Mouse (Mus musculus): ENCODE results near the gene Cep95. TPM values are rescaled to one million over a fixed set of nuclear protein-coding genes. Genes with fewer than 3 reads are reported as not detected.
A peak's percentile ranks its signal among the peaks of the same experiment; 100 is the strongest.

Gene Cep95
- polyA plus RNA-seq, 1 experiment from 2014 or later, result 9.5 TPM

DNA sequence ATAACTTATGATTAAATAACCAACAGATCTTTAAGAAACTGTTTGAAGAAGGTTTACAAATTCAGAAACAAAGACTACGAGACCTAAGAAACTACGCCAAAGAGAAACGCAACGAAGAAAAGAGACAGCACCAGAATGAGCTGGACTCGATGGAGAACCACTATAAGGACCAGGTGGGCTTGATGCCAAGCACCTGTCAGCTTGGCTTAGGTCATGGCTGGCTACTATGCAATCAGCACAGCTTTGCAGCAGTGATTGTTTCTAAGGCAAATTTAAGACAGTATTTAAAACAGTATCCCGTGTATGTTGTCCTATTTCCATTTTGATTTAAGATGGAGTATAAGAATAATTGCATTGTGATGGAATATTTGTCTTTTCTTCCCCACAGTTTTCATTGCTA, 28.8 kb downstream of the Cep95 start:
- no peak overlapping the region for H3K4me3 ChIP-seq (ENCODE audit: low read depth, low read length)
- ATAC-seq, result no peak
- H3K9ac ChIP-seq (replicated peaks; ENCODE audit: low read depth), result no peak overlapping the region
- H3K27me3 ChIP-seq (replicated peaks; ENCODE audit: insufficient read depth, low read length), result no peaks in the 10 kb centered on the region
- H3K36me3 ChIP-seq (ENCODE audit: insufficient read depth, low read length), result peaks cover 15% of the 10 kb centered on the region; the same call in 1 of the 2 replicates
- no peak overlapping the region for H3K27ac ChIP-seq (ENCODE audit: low read length)
- no peak for TF ChIP-seq EP300 (IDR thresholded peaks at IDR 0.05)
- TF ChIP-seq CTCF (IDR thresholded peaks at IDR 0.05), result no peak
- no peak for DNase-seq (ENCODE audit: low spot score)
- no peaks in the 10 kb centered on the region for H3K9me3 ChIP-seq (ENCODE audit: low read length)
- H3K4me2 ChIP-seq (replicated peaks; ENCODE audit: low read depth, low read length), result no peak overlapping the region
- WGBS, result 79% methylated on average over 6 of the region's 6 CpGs
- no peaks in the 10 kb centered on the region for H3K4me1 ChIP-seq (ENCODE audit: insufficient read depth, low read depth, low read length)

- H3K9me3 ChIP-seq (ENCODE audit: low read length), result no peaks in the 10 kb centered on the region
- peaks cover 15% of the 10 kb centered on the region; the same call in 1 of the 2 replicates for H3K36me3 ChIP-seq (ENCODE audit: insufficient read depth, low read length)
- no peak overlapping the region for H3K9ac ChIP-seq (replicated peaks; ENCODE audit: low read depth)
- TF ChIP-seq CTCF (IDR thresholded peaks at IDR 0.05) (no peak), EP300 (IDR thresholded peaks at IDR 0.05) (no peak)
- 36% methylated on average over 9 of the region's 9 CpGs for WGBS
- H3K4me1 ChIP-seq (ENCODE audit: insufficient read depth, low read depth, low read length), result no peaks in the 10 kb centered on the region
- no peak for DNase-seq (ENCODE audit: low spot score)
- H3K4me3 ChIP-seq (ENCODE audit: low read depth, low read length), result no peak overlapping the region
- H3K27me3 ChIP-seq (replicated peaks; ENCODE audit: insufficient read depth, low read length), result no peaks in the 10 kb centered on the region
- no peak for ATAC-seq
- H3K4me2 ChIP-seq (replicated peaks; ENCODE audit: low read depth, low read length), result no peak overlapping the region
- no peak overlapping the region for H3K27ac ChIP-seq (ENCODE audit: low read length)
Measured at GRCm38 (mm10) chr11:106818341-106818740, 29.3 kb downstream of the Cep95 start.

DNA sequence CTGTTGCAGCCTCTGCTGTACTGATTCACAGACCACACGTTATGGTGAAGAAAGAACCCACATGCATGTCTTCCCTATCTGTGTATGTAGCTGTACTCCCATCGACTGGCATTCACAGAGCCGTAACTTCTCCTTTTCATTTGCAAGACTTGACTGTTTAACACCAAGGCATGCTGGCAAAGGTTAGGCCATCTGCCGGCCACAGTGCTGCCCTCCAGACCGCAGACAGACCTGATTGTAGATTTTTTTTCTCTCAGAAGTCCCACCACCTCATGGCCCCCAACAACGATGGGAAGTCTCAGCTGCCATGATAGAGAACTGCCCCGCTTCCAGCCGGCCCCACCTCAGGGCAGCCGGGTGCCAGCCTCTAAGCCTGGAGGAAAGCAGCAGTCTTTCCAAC, 30.5 kb downstream of the Cep95 start:
- H3K4me3 ChIP-seq (ENCODE audit: low read depth, low read length), result no peak overlapping the region
- peak; percentile 19 for DNase-seq (ENCODE audit: low spot score)
- H3K27me3 ChIP-seq (replicated peaks; ENCODE audit: insufficient read depth, low read length), result no peaks in the 10 kb centered on the region
- no peak for ATAC-seq
- no peaks in the 10 kb centered on the region for H3K4me1 ChIP-seq (ENCODE audit: insufficient read depth, low read depth, low read length)
- no peak for TF ChIP-seq CTCF (IDR thresholded peaks at IDR 0.05)
- TF ChIP-seq EP300 (IDR thresholded peaks at IDR 0.05), result no peak
- WGBS, result 84% methylated on average over 9 of the region's 9 CpGs
- H3K9me3 ChIP-seq (ENCODE audit: low read length), result no peaks in the 10 kb centered on the region
- H3K9ac ChIP-seq (replicated peaks; ENCODE audit: low read depth), result no peak overlapping the region
- H3K4me2 ChIP-seq (replicated peaks; ENCODE audit: low read depth, low read length), result no peak overlapping the region
- H3K36me3 ChIP-seq (ENCODE audit: insufficient read depth, low read length), result peaks cover 21% of the 10 kb centered on the region; the same call in 1 of the 2 replicates
- H3K27ac ChIP-seq (ENCODE audit: low read length), result no peak overlapping the region

- Histone ChIP-seq H3K27me3 (replicated peaks; ENCODE audit: insufficient read depth, low read length) (no peaks in the 10 kb centered on the region), H3K4me3 (ENCODE audit: low read depth, low read length) (no peak overlapping the region), H3K4me2 (replicated peaks; ENCODE audit: low read depth, low read length) (no peak overlapping the region), H3K27ac (ENCODE audit: low read length) (0 out of 2 replicates have a peak overlapping the region, but pooled peaks have one; percentile 38), H3K36me3 (ENCODE audit: insufficient read depth, low read length) (peaks cover 22% of the 10 kb centered on the region; the same call in 1 of the 2 replicates), H3K9ac (replicated peaks; ENCODE audit: low read depth) (no peak overlapping the region), H3K4me1 (ENCODE audit: insufficient read depth, low read depth, low read length) (no peaks in the 10 kb centered on the region), H3K9me3 (ENCODE audit: low read length) (no peaks in the 10 kb centered on the region)
- TF ChIP-seq EP300 (IDR thresholded peaks at IDR 0.05), result no peak
- no peak for TF ChIP-seq CTCF (IDR thresholded peaks at IDR 0.05)
- no peak for DNase-seq (ENCODE audit: low spot score)
- WGBS, result 86% methylated on average over 6 of the region's 6 CpGs
- no peak for ATAC-seq
Measured at GRCm38 (mm10) chr11:106820252-106820651, 31.2 kb downstream of the Cep95 start.

DNA sequence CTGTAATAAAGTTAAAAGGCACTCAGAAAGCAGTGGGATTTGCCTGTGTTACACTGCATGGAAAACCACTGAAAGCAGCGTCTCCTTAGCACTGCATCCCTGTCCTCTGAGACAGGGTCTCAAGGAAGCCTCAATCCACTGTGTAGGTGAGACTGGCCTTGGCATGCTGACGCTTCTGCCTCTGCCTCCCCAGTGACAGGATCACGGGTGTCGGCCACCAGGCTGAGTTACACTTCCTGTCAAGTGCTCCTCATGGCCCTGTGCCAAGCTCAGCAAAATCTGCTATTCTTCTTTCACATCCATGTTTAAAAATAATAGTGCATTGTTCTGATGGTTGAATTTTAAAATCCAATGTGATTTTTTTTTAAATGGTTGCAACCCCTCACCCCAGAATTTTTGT, 31.9 kb downstream of the Cep95 start:
- peak; percentile 47 for DNase-seq (ENCODE audit: low spot score)
- Histone ChIP-seq H3K4me1 (ENCODE audit: insufficient read depth, low read depth, low read length) (no peaks in the 10 kb centered on the region), H3K36me3 (ENCODE audit: insufficient read depth, low read length) (peaks cover 22% of the 10 kb centered on the region; the same call in 1 of the 2 replicates), H3K4me3 (ENCODE audit: low read depth, low read length) (no peak overlapping the region), H3K9me3 (ENCODE audit: low read length) (no peaks in the 10 kb centered on the region), H3K9ac (replicated peaks; ENCODE audit: low read depth) (no peak overlapping the region), H3K4me2 (replicated peaks; ENCODE audit: low read depth, low read length) (no peak overlapping the region), H3K27ac (ENCODE audit: low read length) (peak overlapping the region; percentile 38; the same call in 1 of the 2 replicates), H3K27me3 (replicated peaks; ENCODE audit: insufficient read depth, low read length) (no peaks in the 10 kb centered on the region)
- ATAC-seq, result peak; percentile 65
- no peak for TF ChIP-seq CTCF (IDR thresholded peaks at IDR 0.05)
- TF ChIP-seq EP300 (IDR thresholded peaks at IDR 0.05), result no peak
- WGBS, result 29% methylated on average over 4 of the region's 4 CpGs

DNA sequence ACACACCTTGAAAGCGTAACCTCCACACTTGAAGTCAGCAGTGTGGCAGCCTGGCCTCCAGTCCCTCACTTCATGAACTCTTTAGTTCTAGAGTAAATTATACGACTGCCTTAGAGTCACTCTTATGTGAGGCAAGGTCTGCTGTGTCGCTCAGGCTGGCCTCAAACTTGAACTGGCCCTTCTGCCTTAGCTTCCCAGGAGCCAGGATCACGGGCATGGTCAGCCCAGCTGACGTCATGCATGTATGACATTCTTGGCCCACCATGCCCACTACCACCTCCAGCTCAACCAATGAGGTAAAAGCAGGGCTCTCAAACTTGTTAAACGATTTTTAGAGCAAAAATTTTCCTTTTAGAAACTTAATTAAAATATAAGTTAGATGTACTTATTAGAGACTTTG, 32.3 kb downstream of the Cep95 start:
- no peak overlapping the region for H3K4me2 ChIP-seq (replicated peaks; ENCODE audit: low read depth, low read length)
- no peaks in the 10 kb centered on the region for H3K27me3 ChIP-seq (replicated peaks; ENCODE audit: insufficient read depth, low read length)
- H3K36me3 ChIP-seq (ENCODE audit: insufficient read depth, low read length), result peaks cover 22% of the 10 kb centered on the region; the same call in 1 of the 2 replicates
- no peak for TF ChIP-seq EP300 (IDR thresholded peaks at IDR 0.05)
- no peak for TF ChIP-seq CTCF (IDR thresholded peaks at IDR 0.05)
- H3K27ac ChIP-seq (ENCODE audit: low read length), result peak overlapping the region; percentile 38; the same call in 1 of the 2 replicates
- WGBS, result 59% methylated on average over 6 of the region's 6 CpGs
- H3K9ac ChIP-seq (replicated peaks; ENCODE audit: low read depth), result no peak overlapping the region
- H3K4me3 ChIP-seq (ENCODE audit: low read depth, low read length), result no peak overlapping the region
- no peaks in the 10 kb centered on the region for H3K4me1 ChIP-seq (ENCODE audit: insufficient read depth, low read depth, low read length)
- ATAC-seq (peak; percentile 6; the same call in 1 of the 2 replicates), DNase-seq (ENCODE audit: low spot score) (no peak)
- H3K9me3 ChIP-seq (ENCODE audit: low read length), result no peaks in the 10 kb centered on the region

GRCm38 (mm10) chr11:106822491-106822890, 33.4 kb downstream of the Cep95 start:
- no peak overlapping the region for H3K4me3 ChIP-seq (ENCODE audit: low read depth, low read length)
- no peaks in the 10 kb centered on the region for H3K9me3 ChIP-seq (ENCODE audit: low read length)
- no peak overlapping the region for H3K4me2 ChIP-seq (replicated peaks; ENCODE audit: low read depth, low read length)
- H3K27me3 ChIP-seq (replicated peaks; ENCODE audit: insufficient read depth, low read length), result no peaks in the 10 kb centered on the region
- WGBS, result 87% methylated on average over 8 of the region's 8 CpGs
- H3K9ac ChIP-seq (replicated peaks; ENCODE audit: low read depth), result no peak overlapping the region
- no peaks in the 10 kb centered on the region for H3K4me1 ChIP-seq (ENCODE audit: insufficient read depth, low read depth, low read length)
- no peak for ATAC-seq
- DNase-seq (ENCODE audit: low spot score), result no peak
- no peak overlapping the region; the same call in 1 of the 2 replicates for H3K27ac ChIP-seq (ENCODE audit: low read length)
- TF ChIP-seq CTCF (IDR thresholded peaks at IDR 0.05) (no peak), EP300 (IDR thresholded peaks at IDR 0.05) (no peak)
- peaks cover 18% of the 10 kb centered on the region; the same call in 1 of the 2 replicates for H3K36me3 ChIP-seq (ENCODE audit: insufficient read depth, low read length)

All from lung, postnatal 0 days (tissue).